Mouse (Mus musculus) natural killer cell, adult 2 months (primary cell): ENCODE measurements around the gene Lsamp.

ENCODE experiments used
- DNase-seq, 2 experiments: peaks; one replicate each; pipeline ENCODE4 v3.0.0; 2022; ENCODE audit warnings: low spot score in 2 of 2

The Lsamp gene

DNA sequence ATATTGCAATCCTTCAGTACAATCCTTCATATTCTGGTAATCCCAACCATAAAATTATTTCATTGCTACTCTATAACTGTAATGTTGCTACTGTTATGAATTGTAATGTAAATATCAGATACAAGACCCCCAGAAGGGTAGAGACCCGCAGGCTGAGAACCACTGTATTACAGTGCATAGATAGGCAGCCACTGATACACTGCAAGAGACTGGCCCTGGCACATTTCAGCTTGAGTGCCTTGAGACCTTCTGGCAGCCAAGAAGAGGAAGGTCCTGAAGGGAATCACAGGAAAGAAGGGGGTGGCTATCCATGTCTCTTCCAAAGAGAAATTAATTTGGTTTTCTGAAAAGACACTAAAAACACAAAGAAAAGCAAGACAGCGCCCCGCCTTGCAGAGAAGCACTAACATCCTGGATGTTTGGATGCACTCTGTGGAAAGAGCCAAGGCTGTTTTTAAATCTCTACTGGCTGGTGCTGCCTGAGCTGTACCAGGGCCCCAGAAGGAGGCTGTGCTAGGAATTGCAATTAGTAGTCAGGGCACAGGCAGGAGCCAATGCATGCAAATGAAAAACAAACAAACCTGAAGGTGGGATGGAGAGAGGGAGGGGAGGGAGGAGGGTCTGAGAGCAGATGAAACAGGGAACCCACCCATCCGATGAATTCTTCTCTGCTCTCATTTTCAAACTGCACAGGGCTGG is 1787.4 kb downstream of the Lsamp start:
- no peak for DNase-seq

DNA sequence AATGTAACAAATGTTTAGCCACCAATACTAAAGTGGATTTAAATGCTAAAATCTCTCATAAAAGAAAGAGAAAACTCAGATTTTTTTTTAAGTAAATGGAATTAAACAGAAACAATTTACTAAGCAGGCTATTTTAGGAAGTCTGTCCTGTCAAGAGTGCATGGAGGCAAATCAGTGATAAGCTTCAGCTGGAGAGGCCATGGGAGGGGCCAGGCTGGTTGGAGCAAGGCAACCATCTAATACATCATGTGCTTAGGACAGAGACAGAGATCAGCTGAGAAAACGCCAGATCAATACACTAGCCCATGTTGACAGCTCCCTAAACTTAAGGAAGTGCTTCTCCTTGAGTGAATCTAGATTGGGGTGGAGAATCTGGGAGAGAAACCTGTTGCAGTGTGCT is 1793.4 kb downstream of the Lsamp start:
- DNase-seq: no peak

DNA sequence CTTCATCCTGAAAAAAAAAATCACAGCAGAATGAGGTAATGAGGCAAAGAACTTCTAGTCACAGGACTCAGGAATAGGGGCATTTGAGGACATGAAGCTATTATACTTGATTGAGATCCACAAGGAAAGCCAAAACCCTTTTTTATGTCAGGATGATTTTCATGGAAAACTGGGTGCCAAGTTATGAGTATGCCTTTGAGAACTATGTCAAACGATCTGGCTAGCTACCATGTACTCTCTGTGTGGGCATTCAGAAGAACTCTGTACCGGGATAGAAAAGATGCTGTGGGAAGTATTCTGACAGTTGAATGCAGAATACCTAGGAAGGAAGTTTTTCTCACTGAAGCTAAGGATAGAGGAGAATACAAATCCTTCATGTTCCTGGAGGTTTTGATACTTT is 1801.4 kb downstream of the Lsamp start:
- no peak for DNase-seq

DNA sequence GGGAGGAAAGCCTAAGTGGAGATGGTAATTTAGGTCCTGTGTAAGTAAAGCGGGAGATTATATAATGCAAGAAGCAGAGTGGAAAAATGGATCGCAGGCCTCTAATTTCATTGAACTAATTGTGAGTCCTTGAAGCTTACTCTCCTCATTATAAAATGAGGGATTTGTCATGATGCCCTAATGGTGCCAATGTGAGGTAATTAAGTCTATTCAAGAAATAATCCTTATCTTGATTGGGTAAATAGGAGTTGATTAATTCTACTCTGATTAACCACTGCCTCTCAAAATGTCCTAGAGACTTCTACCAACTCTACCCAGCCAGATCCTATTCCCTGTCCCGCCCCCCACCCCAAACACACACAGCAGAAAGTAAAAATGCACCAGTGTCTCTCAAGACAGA is 1802.5 kb downstream of the Lsamp start:
- DNase-seq: no peak

DNA sequence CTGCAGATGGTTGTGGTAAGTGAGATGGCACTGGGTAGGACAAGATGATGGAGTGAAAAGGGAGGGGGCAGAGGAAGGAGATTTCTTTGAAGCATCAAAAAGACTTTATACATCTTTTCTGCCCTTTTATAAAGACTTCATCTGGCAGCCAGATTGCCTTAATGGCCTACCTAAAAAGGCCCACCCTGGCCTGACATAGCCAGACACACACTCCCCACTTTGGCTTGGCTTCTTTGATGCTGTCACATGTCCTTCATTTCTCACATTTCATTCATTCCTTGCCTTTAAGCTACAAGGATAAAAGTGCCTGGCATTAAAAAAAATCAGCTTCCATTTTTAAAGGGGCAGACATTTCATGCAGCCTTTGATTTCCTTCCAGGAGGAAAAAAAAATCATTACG is 1803.0 kb downstream of the Lsamp start:
- DNase-seq: no peak

DNA sequence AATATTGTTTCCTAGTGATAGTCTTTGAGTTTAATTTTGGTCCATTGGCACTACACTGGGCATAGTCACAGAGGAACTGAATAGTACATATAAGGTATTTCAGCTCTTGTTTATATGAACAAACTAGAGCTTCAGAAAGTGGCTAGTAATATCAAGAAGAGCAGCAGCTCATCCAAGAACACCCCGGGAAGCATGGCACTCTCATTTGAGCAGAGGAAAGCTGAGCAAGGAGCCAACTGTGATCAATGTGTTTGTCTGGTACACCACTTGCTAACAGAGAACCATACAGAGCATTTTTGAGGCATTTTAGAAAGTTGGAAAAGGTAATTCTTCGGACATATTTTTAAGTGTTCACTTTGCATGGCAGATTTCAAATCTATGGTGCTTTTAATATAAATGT is 1805.9 kb downstream of the Lsamp start:
- DNase-seq: no peak

DNA sequence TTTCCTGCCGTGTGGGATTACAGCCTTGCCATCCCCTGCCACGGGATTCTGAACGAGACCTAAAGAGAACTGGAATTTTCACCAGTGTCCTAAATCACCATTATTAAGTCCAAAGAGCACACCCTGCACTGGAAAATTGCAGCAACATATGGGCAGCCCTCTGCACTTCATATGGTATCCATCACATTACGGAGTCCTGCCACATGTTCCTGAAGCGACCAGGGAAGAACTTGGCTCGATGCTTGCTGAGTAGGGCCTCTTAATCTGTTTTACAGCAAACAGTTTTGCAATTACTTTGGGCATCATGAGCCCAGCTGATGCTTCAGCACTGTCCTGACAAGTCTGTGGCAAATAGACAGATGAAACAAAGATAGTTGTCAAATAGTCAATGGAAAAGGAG is 1836.2 kb downstream of the Lsamp start:
- no peak for DNase-seq

DNA sequence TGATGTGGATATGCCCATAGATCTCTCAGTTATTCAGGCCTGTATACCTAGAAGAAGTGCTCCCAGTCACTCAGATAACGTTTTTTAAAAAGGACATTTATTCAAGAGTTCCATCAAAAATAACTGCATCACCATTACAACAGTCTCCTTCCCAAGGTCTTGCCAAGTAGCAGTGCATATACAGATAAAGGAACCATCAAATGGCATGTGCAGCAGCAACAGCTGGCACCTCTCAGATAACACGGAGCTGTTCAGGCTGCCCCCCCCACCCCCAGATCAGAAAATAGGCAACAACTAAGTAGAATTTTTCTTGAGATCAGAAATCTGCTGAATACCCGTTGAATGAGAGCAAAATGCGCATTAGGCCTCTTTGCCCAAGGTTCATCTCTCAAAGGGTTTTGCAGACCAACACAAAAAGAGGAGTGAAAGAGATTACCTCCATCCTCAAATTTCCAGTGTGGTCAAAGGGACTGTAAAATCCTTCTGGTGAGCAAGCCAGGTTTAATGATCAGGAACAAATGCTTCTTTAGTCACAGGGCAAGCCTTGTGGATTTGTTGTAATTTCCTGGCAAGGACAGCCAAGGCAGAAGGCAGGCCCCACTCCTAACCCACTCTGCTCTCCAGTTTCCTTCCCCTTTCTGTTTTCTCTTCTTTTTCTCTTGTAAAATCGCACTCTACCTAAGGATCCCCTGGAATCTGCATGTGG is 1842.9 kb downstream of the Lsamp start:
- no peak for DNase-seq

DNA sequence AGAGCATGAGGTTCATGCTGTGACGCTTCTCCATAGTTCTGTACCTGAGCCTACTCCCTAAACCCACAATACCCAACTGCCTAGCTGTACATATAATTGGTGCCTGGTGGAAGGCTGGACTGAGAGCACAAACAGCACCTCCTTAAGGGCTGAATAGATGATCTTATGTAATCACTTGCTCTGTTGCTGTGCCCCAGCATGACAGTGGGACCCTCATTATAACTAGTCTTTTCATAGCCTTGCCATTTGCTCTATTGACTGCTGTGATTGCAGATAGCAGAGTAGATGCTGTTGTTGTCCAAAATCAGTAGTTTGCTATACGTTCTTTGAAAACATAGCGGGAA is 1843.4 kb downstream of the Lsamp start:
- DNase-seq: no peak

DNA sequence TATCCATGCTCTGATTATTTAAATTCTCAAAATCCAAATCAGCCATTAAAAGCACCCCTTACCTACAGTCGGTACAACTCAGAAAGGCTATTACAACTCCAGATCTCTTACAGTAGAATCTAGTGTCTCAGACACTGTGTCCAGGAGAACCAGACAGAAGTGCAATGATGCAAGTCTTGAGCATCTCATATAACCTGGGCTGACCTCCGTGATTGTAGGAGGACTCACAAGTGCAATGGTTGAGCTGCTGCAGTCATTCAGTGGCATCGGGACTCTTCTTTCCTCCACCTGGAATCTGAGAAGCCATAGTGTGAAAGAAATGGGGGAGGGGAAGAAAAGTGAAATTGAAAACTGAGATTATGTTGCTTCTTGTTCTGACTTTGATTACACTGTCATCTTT is 1850.5 kb downstream of the Lsamp start:
- no peak for DNase-seq

DNA sequence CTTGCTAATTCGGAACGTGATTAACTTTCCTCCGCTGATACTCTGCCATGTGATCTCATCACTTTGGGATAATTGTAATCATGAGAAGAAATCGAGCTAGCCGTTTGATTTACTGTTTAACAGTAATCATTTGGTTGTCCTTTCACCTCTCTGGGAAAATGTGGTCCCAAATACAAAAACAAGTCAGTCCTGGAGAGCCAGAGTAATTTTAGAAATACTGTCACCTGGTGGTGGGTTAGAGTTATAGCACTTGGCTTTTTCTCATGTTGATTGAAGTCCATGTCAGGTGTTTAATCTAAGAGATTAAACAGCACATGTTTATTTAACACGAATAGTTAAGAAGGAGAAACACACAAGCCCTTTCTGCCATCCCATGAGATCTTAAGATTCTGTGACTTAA is 1851.6 kb downstream of the Lsamp start:
- DNase-seq: no peak

DNA sequence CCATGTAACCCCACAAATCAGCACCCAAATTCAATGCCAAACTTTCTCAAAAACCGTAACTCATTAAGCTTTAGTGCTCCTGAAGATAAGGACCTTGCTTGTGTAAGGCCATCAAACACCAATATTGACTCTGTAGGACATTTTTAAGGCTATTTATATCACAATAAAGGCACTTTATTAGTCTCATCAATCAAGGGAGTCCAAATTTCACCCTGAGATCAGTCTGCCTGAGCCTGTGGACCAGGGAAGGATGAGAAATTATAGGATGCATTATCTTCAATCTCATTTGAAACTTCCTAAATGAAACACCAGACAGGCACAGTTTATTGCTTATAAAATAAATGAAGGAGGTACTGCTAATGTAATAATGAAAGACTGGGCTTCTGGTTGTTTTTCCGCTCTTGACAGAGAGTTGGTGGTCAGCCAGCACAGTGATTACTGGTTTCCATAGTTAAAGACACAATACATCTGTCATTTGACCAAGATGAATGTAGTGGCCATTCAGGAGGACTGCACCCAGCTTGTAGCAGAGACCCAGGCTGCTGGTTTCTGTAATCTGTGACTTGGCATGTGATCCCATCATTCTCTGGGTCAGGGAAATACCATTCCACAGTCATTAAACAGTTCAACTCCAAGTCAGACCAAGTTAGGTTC is 1855.7 kb downstream of the Lsamp start:
- DNase-seq: no peak

DNA sequence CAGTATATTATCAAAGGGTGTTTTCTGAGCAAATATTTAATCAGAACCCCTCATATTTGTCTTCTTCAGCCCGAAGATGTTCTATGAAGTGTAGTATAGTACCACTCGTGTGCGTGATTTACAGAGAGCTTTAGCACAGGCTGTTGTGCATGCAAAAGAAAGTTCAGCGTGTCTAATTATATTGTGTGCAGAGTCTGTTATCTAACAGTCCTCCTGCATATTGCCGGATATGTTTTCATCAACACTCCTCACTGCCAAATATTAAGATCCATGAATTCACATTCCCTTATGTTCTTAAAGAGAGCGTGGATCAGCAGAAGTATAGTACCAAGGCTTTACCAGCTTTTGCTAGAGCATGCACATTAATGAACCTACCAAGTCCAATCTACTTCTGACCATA is 1862.7 kb downstream of the Lsamp start:
- no peak for DNase-seq

DNA sequence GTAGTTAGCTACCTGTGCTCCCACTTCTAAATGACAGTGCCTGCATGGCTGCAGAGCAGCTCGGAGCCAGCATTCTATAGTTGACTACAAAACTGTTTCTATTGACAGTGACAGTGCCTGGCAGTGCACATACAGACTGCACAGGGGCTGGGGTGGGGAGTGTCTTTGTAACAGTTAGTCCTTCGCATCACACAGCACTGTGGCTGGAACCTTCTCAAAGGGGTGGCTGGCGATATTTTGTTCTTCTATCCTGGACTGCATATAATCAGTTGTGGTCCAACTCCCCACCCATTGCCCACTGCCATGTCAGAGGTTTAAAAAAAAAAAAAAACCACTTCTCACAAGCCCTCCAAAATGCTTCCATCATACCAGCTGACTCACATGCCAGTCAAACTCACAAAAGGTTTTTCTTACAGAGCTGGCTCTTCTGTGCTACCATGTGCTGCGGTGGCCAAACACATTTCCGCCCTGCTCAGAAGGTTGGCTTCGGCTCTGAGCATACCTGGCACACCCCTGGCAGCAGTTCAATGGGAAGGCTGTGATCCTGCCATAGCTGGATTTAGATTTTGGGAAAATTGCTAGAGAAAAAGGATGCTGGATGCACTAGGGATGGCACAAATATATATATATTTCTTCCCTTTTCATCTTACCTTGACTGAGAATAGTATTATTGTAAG is 1887.9 kb downstream of the Lsamp start:
- DNase-seq: no peak

DNA sequence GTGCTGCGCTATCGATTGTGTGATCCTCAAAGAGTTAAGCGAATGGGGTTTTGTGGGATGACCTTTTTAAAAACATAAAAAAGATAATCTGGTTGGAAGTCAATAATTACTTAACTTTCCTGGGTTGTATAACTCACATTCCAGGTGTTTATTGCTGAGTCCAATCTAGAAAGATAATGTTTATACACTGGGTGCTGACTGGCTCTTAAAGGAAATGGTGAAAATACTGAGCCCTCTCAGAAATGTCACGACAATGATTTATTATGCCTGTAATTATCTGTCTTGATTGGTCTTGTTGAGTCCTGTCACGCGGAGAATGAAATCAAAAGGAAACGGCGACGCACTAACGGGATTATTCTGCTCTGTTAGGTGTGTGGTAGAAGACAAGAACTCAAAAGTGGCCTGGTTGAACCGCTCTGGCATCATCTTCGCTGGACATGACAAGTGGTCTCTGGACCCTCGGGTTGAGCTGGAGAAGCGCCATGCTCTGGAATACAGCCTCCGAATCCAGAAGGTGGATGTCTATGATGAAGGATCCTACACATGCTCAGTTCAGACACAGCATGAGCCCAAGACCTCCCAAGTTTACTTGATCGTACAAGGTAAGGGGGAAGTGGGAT is 1904.5 kb downstream of the Lsamp start:
- DNase-seq: no peak

DNA sequence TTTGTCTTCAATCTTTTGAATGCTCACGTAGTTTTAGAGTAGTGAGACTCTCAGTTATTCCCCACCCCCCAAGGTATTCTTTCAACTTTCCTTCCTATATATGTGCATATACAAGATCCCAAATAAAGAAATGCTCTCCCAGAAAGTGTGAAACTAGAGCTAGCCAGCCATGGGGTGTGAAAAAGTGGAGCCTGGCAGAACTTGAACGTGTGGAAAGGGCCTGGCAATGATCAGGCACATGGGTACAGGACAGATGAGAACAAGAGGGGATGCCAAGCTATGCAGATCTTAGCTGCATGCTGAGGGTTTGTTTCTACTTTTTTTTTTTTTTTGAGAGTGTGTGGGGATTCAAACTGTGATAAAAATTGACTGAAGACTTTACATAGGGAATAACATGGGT is 1916.6 kb downstream of the Lsamp start:
- DNase-seq: no peak

DNA sequence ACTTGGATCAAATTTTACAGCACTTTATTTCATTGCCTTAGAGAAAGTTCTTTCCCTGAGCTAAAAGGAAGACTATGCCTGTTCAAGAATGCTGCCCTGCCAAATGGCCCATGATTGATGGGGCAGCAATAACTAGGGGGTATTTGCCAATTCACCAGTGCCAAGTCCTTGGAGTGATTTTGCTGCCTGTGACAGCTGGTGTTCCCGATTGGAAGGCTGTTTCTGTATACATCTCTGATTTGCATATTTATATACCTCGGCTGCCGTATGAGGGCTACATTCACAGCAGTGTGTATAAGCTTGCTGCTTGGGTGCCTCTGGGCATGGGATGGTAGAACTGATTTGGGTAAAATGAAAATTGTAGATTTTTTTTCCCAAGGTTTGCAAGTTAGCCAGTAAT is 1919.5 kb downstream of the Lsamp start:
- DNase-seq: no peak

DNA sequence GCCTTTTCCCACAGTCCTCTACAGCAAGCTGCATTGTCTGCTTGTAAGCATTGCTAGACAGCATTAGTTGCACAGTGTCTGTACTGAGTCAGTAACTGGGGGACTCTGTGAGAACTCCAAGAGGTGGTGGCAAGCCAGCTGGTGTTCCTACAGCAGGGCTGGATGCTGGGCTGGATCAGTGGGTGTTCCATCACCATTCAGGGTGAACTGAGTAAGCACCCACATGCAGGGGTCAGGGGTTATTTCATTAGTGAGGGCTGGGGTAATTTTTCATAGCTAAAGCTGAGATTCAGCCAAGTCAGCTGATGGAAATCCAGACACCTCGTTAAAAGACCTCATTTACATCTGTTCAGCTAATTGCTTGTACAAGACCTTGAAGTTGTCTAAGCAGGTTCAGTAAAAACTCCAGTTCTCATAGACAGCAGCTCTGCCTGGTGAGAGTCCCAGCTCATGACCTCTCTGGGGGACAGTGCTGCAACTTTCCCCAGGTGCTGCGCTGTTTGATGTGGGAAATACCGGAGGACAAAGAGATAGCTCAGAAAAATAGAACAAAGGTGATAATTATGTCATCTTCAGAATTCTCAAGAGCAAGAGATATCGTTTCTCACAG is 1928.5 kb downstream of the Lsamp start:
- DNase-seq: no peak

DNA sequence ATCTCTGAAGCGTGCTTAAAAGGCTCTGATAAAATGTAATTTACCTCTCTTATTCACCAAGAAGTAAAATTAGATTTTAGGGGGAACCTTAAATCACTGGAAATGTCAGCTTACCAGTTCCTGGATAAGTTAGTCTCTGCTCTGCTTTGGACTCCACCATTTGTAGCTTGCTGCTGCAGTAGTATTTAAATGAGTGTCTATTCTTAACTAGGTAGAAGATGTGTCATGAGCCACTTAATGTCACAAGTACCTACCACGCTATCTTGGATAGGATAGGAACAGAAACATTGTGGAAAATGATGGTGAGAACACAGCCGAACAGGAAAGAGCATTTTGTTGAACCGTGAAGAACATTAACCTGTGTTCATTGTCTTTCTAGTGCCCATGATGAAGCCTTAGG is 1929.2 kb downstream of the Lsamp start:
- DNase-seq: no peak

DNA sequence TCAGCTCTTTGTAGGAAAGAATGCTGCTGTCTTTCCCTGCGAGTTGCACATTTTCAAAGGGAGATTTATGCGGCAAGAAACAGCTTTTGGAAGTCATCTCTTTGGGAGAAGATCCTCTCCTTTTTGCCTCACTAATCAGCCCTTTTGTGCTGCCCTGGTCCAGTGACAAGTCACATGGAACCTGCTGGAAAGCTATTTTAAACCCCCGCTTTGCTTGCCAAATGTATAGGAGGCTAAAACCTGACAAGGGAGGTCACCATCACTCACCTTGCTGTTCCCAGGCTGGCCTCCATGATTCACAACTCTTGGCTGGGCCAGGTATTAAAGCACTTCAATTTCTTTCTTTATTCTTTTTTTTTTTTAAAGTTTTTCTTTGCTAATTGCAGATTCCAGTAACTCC is 1932.2 kb downstream of the Lsamp start:
- no peak for DNase-seq

DNA sequence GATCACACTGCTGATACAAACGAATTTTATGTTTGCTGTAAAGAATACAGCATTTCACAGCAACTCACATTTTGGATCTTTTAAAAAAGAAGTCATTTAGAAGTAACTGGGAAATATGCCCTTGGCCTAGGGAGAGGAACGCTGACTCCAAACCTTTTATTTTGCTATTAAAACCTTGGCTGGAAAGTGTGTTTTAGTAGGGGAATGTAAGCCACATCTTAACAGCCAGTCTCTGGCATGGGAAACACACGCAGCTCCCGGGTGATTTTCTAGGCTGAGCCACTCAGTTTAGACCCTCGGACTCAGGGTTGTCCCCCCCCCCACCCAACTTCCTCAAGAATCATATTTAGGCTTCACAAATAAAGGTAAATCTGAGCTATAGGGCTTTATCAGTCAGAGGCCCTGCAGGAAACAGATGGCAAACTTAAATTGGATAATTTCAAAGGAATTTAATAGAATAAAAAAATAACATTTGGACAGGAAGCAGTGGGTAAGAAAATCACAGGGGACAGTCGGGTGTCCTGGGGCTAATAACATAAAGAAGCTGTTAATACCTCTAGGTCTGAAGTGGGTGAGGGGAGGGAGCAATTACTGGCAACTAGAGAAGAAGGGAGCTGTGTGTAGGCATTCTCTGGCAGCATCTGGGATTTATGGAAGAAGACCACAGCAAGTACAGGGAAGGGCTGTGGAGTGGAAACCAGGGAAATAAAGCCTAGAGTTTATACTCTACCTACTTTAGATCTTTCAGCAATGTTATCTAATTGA is 1933.1 kb downstream of the Lsamp start:
- no peak for DNase-seq
